Mouse (Mus musculus): ENCODE data around the gene Ap4m1.

Gene Ap4m1
- long read RNA-seq, experiment 1, partial matches to known transcripts: 2 of 7 reads
- long read RNA-seq, experiment 1, other reads (novel, unspliced or antisense): 1 of 7 reads
- long read RNA-seq, experiment 2, partial matches to known transcripts: 1 of 5 reads
- long read RNA-seq, experiment 2, other reads (novel, unspliced or antisense): 1 of 5 reads

DNA sequence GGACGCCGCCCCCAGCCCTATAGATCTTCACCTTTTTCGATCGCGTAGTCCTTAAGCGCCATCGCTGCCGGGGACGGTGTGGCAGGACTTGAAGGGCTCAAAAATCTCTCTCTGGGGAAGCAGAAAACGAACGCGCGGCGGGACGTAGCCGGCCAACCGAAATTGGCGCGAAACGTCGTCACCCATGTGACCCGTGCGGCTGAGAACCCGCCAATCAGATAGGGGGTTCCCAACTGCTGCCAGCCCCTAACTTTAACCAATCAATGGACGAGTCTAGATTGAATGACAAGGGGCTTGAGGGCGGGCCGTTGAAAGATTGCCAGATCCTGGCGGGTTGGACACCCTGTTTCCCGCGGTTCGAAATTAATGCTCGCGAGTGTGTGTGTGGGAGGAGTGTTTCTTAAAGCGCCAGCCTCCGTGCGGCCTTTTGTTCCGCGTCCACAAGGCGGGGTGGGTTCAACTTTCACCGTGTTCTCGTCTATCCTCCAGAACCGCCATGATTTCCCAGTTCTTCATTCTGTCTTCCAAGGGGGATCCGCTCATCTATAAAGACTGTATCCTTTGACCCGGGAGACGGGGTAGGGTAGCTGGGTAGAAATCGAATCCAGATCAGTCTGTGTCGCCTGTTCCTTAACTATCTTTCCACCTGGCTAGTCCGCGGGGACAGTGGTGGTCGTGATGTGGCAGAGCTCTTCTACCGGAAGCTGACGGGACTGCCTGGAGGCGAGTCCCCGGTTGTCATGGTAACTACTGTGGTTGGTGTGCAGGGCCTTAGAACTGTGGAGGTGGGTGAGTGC lies at the start of gene Ap4m1, which contains the start of gene Mcm7:
Ap4m1 (plus strand) TSS at position 308 of the 797 bp plus-strand sequence.
Mcm7 (minus strand) TSS at position 728 of the 797 bp plus-strand sequence.
- intact Hi-C loops (cut with DNase I): no loop called here

DNA sequence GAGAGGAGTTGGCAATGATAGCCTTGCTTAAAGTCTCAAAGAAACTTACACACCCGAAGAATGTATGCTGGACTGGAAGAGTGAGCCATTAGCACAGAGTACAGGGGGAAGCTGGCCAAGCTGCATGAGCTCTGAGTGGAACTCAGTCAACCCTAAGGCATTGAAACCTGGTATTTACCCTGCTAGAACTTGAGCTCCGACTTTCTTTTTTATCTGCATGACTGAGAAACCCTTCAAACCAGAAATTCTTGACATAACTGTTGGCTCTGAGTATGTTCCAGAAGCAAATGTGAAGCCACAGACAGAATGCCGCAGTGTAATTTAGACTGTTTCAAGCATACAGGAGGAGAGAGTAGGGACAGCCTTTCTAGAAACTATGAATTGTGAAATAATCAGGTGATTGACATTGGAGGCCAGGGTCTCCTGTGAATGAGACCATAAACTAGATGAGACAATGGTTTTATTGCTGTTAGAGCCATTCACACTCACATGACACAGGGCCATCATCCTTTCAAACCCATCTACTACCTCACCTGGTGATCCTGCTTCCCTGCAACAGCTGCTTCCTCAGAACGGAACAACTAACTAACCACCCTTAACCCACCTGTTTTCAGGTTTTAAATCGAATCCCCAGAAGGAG lies 39.3 kb upstream of the Ap4m1 start:
- intact Hi-C loops (cut with DNase I): no loop called here

DNA sequence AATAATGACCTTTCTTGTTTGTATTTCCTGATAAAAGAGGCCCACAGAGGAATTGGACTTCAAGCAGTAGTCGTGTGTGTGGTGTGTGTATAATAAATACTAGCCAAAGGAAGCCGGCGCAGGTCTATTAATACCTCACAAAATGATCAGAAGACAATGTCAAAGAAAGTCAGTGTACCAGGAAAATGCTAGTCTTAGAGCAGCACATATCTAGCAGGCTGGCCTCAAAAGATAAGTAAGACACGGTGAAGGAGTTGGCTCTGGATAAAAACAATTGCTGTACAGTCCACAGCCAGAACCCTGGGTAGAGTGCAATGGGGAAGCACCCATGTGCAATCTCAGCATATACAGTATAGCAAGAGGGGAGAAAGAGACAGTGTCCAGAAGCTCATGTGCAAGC lies 34.5 kb upstream of the Ap4m1 start:
- intact Hi-C loops (cut with DNase I): loop anchor here (5.0 kb wide), 1 partner anchor 250 kb away; no protein-coding TSS in a partner anchor

GRCm38 (mm10) chr5:138137935-138138549 lies 33.8 kb upstream of the Ap4m1 start:
- intact Hi-C loops (cut with DNase I): loop anchor here (5.0 kb wide), 1 partner anchor 251 kb away; no protein-coding TSS in a partner anchor

GRCm38 (mm10) chr5:138138585-138138984 lies 33.2 kb upstream of the Ap4m1 start:
- intact Hi-C loops (cut with DNase I): loop anchor here (5.0 kb wide), 1 partner anchor 251 kb away; no protein-coding TSS in a partner anchor

- intact Hi-C loops (cut with DNase I): no loop called here
These were observed 17.4 kb upstream of the Ap4m1 start for GRCm38 (mm10) chr5:138154390-138154789.

GRCm38 (mm10) chr5:138155443-138155976 lies 16.3 kb upstream of the Ap4m1 start, which contains the start of gene Zfp113:
Gene Zfp113 (minus strand): TSS chr5:138155744.
- intact Hi-C loops (cut with DNase I): loop anchor here (1.0 kb wide), 1 partner anchor 39 kb away; the partner anchor contains the start of gene Zscan21

- intact Hi-C loops (cut with DNase I): no loop called here
These were observed 11.5 kb upstream of the Ap4m1 start for GRCm38 (mm10) chr5:138160224-138160762.

GRCm38 (mm10) chr5:138160842-138161665 lies 10.7 kb upstream of the Ap4m1 start, which contains the start of gene Cops6:
Gene Cops6 (plus strand): TSS chr5:138161071.
- intact Hi-C loops (cut with DNase I): no loop called here

- intact Hi-C loops (cut with DNase I): no loop called here
These were observed 8.8 kb upstream of the Ap4m1 start for GRCm38 (mm10) chr5:138163046-138163445.

DNA sequence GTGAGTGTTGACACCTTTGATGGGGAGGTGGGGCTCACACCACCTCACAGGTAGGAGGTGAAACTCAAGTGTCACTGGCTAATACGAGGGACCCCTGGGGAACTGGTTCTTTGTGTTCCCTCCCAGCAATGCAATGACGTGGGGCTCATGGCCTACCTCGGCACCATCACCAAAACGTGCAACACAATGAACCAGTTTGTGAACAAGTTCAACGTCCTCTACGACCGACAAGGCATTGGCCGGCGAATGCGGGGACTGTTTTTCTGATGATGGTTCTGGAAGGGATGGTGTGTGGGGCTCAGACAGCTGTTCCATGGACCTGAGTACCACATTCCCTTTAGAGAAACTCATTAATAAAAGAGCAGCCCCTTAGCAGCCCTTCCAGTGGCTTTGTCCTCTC lies 8.2 kb upstream of the Ap4m1 start:
- intact Hi-C loops (cut with DNase I): no loop called here

GRCm38 (mm10) chr5:138165594-138165993 lies 6.2 kb upstream of the Ap4m1 start:
- intact Hi-C loops (cut with DNase I): no loop called here

- intact Hi-C loops (cut with DNase I): no loop called here
These were observed 753 bp upstream of the Ap4m1 start for GRCm38 (mm10) chr5:138170936-138171561.

DNA sequence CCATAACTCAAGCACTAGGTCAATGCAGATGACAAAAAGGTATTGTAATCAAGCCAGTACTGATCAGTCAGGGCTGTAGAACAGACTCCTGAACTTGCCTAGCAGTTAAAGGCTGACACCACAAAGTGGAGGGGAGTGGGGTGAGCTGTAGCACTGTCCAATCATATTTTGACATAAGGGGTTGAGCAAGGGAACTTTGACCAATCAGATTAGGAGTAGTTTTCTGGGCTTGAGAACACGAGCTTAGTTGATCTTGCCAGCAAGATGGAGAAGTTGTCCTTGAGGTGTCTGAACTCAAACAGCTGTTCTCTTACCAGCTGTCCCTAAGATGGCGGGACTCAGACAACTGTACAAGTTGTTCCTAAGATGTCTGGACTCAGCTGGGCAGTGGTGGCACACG lies 1.4 kb downstream of the Ap4m1 start:
- intact Hi-C loops (cut with DNase I): no loop called here

- intact Hi-C loops (cut with DNase I): no loop called here
These were observed 15.3 kb downstream of the Ap4m1 start, which contains the start of the genes Taf6 and Cnpy4 for GRCm38 (mm10) chr5:138186950-138187638. Gene Taf6 (minus strand): TSS chr5:138187451. Gene Cnpy4 (plus strand): TSS chr5:138187485.

- intact Hi-C loops (cut with DNase I): no loop called here
These were observed 16.0 kb downstream of the Ap4m1 start for GRCm38 (mm10) chr5:138187661-138188306.

- intact Hi-C loops (cut with DNase I): no loop called here
These were observed 22.2 kb downstream of the Ap4m1 start, which contains the start of gene Mblac1 for GRCm38 (mm10) chr5:138193771-138194727. Gene Mblac1 (plus strand): TSS chr5:138194314.

All from adrenal gland (tissue).